Mouse (Mus musculus): ENCODE measurements around the gene Zswim3.

- TF ChIP-seq HCFC1 (IDR thresholded peaks at IDR 0.05; ENCODE audit: borderline replicate concordance, insufficient read depth, low read length) (no peak), MAFK (IDR thresholded peaks at IDR 0.05; ENCODE audit: insufficient read depth, low read depth, low read length) (no peak), ZC3H11A (IDR thresholded peaks at IDR 0.05; ENCODE audit: borderline replicate concordance, low read depth, low read length) (no peak)
Measured at GRCm38 (mm10) chr2:164761502-164761901, 43.4 kb upstream of the Zswim3 start.
